Mouse (Mus musculus): ENCODE results near the gene Atp6v1e2. TPM values are rescaled to one million over a fixed set of nuclear protein-coding genes. Genes with fewer than 3 reads are reported as not detected.

Gene Atp6v1e2
- total and polyA plus RNA-seq, 3 experiments: not detected

- TF ChIP-seq CTCF (IDR thresholded peaks at IDR 0.05; ENCODE audit: low read depth, low read length): no peak
- Histone ChIP-seq H3K36me3 (replicated peaks) (no peaks in the 10 kb centered on the region), H3K9me3 (replicated peaks) (peaks cover 32% of the 10 kb centered on the region), H3K4me1 (ENCODE audit: insufficient read depth, low read depth, low read length) (no peaks in the 10 kb centered on the region), H3K27me3 (ENCODE audit: insufficient read depth, low read length) (peaks cover 3% of the 10 kb centered on the region; the same call in 1 of the 2 replicates), H3K4me3 (ENCODE audit: low read depth, low read length) (no peak overlapping the region)
- DNase-seq (ENCODE audit: low spot score) (no peak), ATAC-seq (ENCODE audit: extremely low read depth, insufficient number of reproducible peaks, low FRiP score, poor library complexity, severe bottlenecking) (no peak)
Measured at GRCm38 (mm10) chr17:86929981-86930380, 17.7 kb downstream of the Atp6v1e2 start.

- Histone ChIP-seq H3K36me3 (replicated peaks) (no peaks in the 10 kb centered on the region), H3K27me3 (ENCODE audit: insufficient read depth, low read length) (peaks cover 3% of the 10 kb centered on the region; the same call in 1 of the 2 replicates), H3K4me1 (ENCODE audit: insufficient read depth, low read depth, low read length) (no peaks in the 10 kb centered on the region), H3K9me3 (replicated peaks) (peaks cover 29% of the 10 kb centered on the region), H3K4me3 (ENCODE audit: low read depth, low read length) (no peak overlapping the region)
- ATAC-seq (ENCODE audit: extremely low read depth, insufficient number of reproducible peaks, low FRiP score, poor library complexity, severe bottlenecking): no peak; the same call in 1 of the 2 replicates
- DNase-seq (ENCODE audit: low spot score): no peak
- no peak for TF ChIP-seq TAL1 (conservative IDR thresholded peaks at IDR 0.05; ENCODE audit: low read depth, low read length)
- TF ChIP-seq GATA2 (IDR thresholded peaks at IDR 0.05; ENCODE audit: borderline replicate concordance, low read depth, low read length): no peak
- TF ChIP-seq CTCF (IDR thresholded peaks at IDR 0.05; ENCODE audit: low read depth, low read length): no peak
- TF ChIP-seq GATA1 (IDR thresholded peaks at IDR 0.05; ENCODE audit: borderline replicate concordance, low read length): no peak
- no peak for TF ChIP-seq POLR2AphosphoS5 (IDR thresholded peaks at IDR 0.05; ENCODE audit: insufficient replicate concordance, low read depth, low read length)
Measured at GRCm38 (mm10) chr17:86929355-86929754, 18.3 kb downstream of the Atp6v1e2 start.

- no peak for TF ChIP-seq GATA1 (IDR thresholded peaks at IDR 0.05; ENCODE audit: borderline replicate concordance, low read length)
- no peak for TF ChIP-seq POLR2AphosphoS5 (IDR thresholded peaks at IDR 0.05; ENCODE audit: insufficient replicate concordance, low read depth, low read length)
- TF ChIP-seq CTCF (IDR thresholded peaks at IDR 0.05; ENCODE audit: low read depth, low read length): no peak
- TF ChIP-seq GATA2 (IDR thresholded peaks at IDR 0.05; ENCODE audit: borderline replicate concordance, low read depth, low read length): no peak
- no peak for TF ChIP-seq TAL1 (conservative IDR thresholded peaks at IDR 0.05; ENCODE audit: low read depth, low read length)
- H3K4me1 ChIP-seq (ENCODE audit: insufficient read depth, low read depth, low read length): no peaks in the 10 kb centered on the region
- H3K36me3 ChIP-seq (replicated peaks): no peaks in the 10 kb centered on the region
- peaks cover 29% of the 10 kb centered on the region for H3K9me3 ChIP-seq (replicated peaks)
- DNase-seq (ENCODE audit: low spot score) (no peak), ATAC-seq (ENCODE audit: extremely low read depth, insufficient number of reproducible peaks, low FRiP score, poor library complexity, severe bottlenecking) (no peak)
- H3K4me3 ChIP-seq (ENCODE audit: low read depth, low read length): no peak overlapping the region
- peaks cover 3% of the 10 kb centered on the region; the same call in 1 of the 2 replicates for H3K27me3 ChIP-seq (ENCODE audit: insufficient read depth, low read length)
Measured at GRCm38 (mm10) chr17:86926836-86927235, 20.9 kb downstream of the Atp6v1e2 start.

- H3K4me1 ChIP-seq (ENCODE audit: insufficient read depth, low read depth, low read length): no peaks in the 10 kb centered on the region
- no peak overlapping the region for H3K4me3 ChIP-seq (ENCODE audit: low read depth, low read length)
- no peaks in the 10 kb centered on the region for H3K36me3 ChIP-seq (replicated peaks)
- DNase-seq (ENCODE audit: low spot score) (no peak), ATAC-seq (ENCODE audit: extremely low read depth, insufficient number of reproducible peaks, low FRiP score, poor library complexity, severe bottlenecking) (no peak)
- peaks cover 25% of the 10 kb centered on the region for H3K9me3 ChIP-seq (replicated peaks)
- H3K27me3 ChIP-seq (ENCODE audit: insufficient read depth, low read length): peaks cover 3% of the 10 kb centered on the region; the same call in 1 of the 2 replicates
- no peak for TF ChIP-seq GATA1 (IDR thresholded peaks at IDR 0.05; ENCODE audit: borderline replicate concordance, low read length)
- TF ChIP-seq CTCF (IDR thresholded peaks at IDR 0.05; ENCODE audit: low read depth, low read length): no peak
- no peak for TF ChIP-seq TAL1 (conservative IDR thresholded peaks at IDR 0.05; ENCODE audit: low read depth, low read length)
- TF ChIP-seq GATA2 (IDR thresholded peaks at IDR 0.05; ENCODE audit: borderline replicate concordance, low read depth, low read length): no peak
- no peak for TF ChIP-seq POLR2AphosphoS5 (IDR thresholded peaks at IDR 0.05; ENCODE audit: insufficient replicate concordance, low read depth, low read length)
Measured at GRCm38 (mm10) chr17:86924679-86925078, 23.0 kb downstream of the Atp6v1e2 start.

GRCm38 (mm10) chr17:86919729-86920128, 28.0 kb downstream of the Atp6v1e2 start:
- no peaks in the 10 kb centered on the region for H3K4me1 ChIP-seq (ENCODE audit: insufficient read depth, low read depth, low read length)
- DNase-seq (ENCODE audit: low spot score): no peak
- H3K9me3 ChIP-seq (replicated peaks): peaks cover 29% of the 10 kb centered on the region
- no peak overlapping the region for H3K4me3 ChIP-seq (ENCODE audit: low read depth, low read length)
- H3K27me3 ChIP-seq (ENCODE audit: insufficient read depth, low read length): peaks cover 3% of the 10 kb centered on the region; the same call in 1 of the 2 replicates
- no peak for ATAC-seq (ENCODE audit: extremely low read depth, insufficient number of reproducible peaks, low FRiP score, poor library complexity, severe bottlenecking)
- TF ChIP-seq GATA1 (IDR thresholded peaks at IDR 0.05; ENCODE audit: borderline replicate concordance, low read length) (no peak), POLR2AphosphoS5 (IDR thresholded peaks at IDR 0.05; ENCODE audit: insufficient replicate concordance, low read depth, low read length) (no peak), CTCF (IDR thresholded peaks at IDR 0.05; ENCODE audit: low read depth, low read length) (no peak), TAL1 (conservative IDR thresholded peaks at IDR 0.05; ENCODE audit: low read depth, low read length) (no peak), GATA2 (IDR thresholded peaks at IDR 0.05; ENCODE audit: borderline replicate concordance, low read depth, low read length) (no peak)
- H3K36me3 ChIP-seq (replicated peaks): no peaks in the 10 kb centered on the region

GRCm38 (mm10) chr17:86918786-86919185, 28.9 kb downstream of the Atp6v1e2 start:
- peaks cover 31% of the 10 kb centered on the region for H3K9me3 ChIP-seq (replicated peaks)
- ATAC-seq (ENCODE audit: extremely low read depth, insufficient number of reproducible peaks, low FRiP score, poor library complexity, severe bottlenecking) (no peak), DNase-seq (ENCODE audit: low spot score) (no peak)
- no peaks in the 10 kb centered on the region for H3K4me1 ChIP-seq (ENCODE audit: insufficient read depth, low read depth, low read length)
- peaks cover 3% of the 10 kb centered on the region; the same call in 1 of the 2 replicates for H3K27me3 ChIP-seq (ENCODE audit: insufficient read depth, low read length)
- H3K36me3 ChIP-seq (replicated peaks): no peaks in the 10 kb centered on the region
- TF ChIP-seq CTCF (IDR thresholded peaks at IDR 0.05; ENCODE audit: low read depth, low read length): no peak
- TF ChIP-seq GATA2 (IDR thresholded peaks at IDR 0.05; ENCODE audit: borderline replicate concordance, low read depth, low read length): no peak
- no peak for TF ChIP-seq TAL1 (conservative IDR thresholded peaks at IDR 0.05; ENCODE audit: low read depth, low read length)
- TF ChIP-seq GATA1 (IDR thresholded peaks at IDR 0.05; ENCODE audit: borderline replicate concordance, low read length): no peak
- TF ChIP-seq POLR2AphosphoS5 (IDR thresholded peaks at IDR 0.05; ENCODE audit: insufficient replicate concordance, low read depth, low read length): no peak
- no peak overlapping the region for H3K4me3 ChIP-seq (ENCODE audit: low read depth, low read length)

Data from G1E (cell line).